Mouse (Mus musculus): Measurements from ENCODE around the gene Glyctk.

- no peak; the same call in 1 of the 2 replicates for TF ChIP-seq CTCF (IDR thresholded peaks at IDR 0.05; ENCODE audit: low read depth, low read length)
- TF ChIP-seq POLR2A (IDR thresholded peaks at IDR 0.05; ENCODE audit: borderline replicate concordance, low read depth, low read length): no peak
These were observed 13.6 kb upstream of the Glyctk start for GRCm38 (mm10) chr9:106171346-106172158.
